Mouse (Mus musculus): ENCODE results near the gene Gm11037.

The Gm11037 gene

DNA sequence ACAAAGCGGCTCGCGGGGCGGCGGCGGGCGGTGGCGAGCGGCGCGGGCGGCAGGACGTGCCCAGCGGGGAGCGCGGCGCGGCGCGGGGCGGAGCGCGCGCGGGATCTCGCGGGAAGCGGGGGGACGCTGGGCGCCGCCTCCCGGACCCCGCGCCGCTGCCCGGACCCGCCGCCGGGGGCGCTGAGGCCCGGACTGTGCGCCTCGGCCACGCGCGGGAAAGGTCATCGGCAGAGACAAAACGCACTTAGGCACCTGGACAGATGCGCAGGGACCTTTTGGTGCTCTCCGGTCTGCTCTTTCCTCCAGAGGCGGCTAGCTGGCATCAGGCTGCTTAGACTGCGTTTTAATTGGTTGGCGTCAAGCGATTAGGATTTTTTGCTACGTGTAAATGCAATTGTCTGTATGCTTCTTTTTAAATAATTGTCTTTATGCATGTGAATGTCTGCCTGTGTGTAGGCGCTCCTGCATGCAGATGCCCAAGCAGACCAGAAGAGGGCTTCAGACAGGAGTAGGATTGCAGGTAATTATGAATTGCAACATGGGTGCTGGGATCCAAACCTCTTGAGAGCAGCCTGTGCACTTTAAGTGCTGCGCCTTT lies 46.8 kb downstream of the Gm11037 start, which contains the start of gene Cenpb:
TSS of gene Cenpb (minus strand) at position 78 of the 598 bp plus-strand sequence.
- peak; percentile 92 for DNase-seq (ENCODE audit: low spot score)
